12 mouse cellular contexts compared by ENCODE assay signal in genomic region chr13:60425556-60425955, GRCm38 (mm10).
"Had no signal": no experiment of that assay in that cellular context is flagged by ENCODE, and none has a peak within 500 bp of the region (broad histone marks: within the 10 kb centered on the region; RNA-seq: fewer than 3 reads in every experiment).

No protein-coding gene starts in this region.

- H3K27me3 ChIP-seq: midbrain, embryonic 13.5 days; neural tube, embryonic 15.5 days had no signal

- H3K27ac ChIP-seq: layer of hippocampus, adult 2 months; liver, embryonic 14.5 days; midbrain, embryonic 13.5 days; neural tube, embryonic 15.5 days; stomach, postnatal 0 days had no signal

- H3K36me3 ChIP-seq: midbrain, embryonic 13.5 days; neural tube, embryonic 15.5 days had no signal

- H3K4me3 ChIP-seq: layer of hippocampus, adult 2 months; midbrain, embryonic 13.5 days; myocyte; neural tube, embryonic 15.5 days had no signal

- H3K9ac ChIP-seq: liver, embryonic 14.5 days; midbrain, embryonic 13.5 days; neural tube, embryonic 15.5 days had no signal

- H3K4me2 ChIP-seq: midbrain, embryonic 13.5 days; neural tube, embryonic 15.5 days had no signal

- DNase-seq: kidney, adult 18-20 months; kidney, postnatal 10 days; kidney, postnatal 4 days; lung, adult 18-20 months; lung, postnatal 36 days; right cerebral cortex, adult 18-20 months had no signal

- H3K9me3 ChIP-seq: midbrain, embryonic 13.5 days; neural tube, embryonic 15.5 days had no signal

- ATAC-seq: midbrain, embryonic 13.5 days had no signal
